Mouse (Mus musculus): ENCODE measurements around the gene Mindy3.

DNA sequence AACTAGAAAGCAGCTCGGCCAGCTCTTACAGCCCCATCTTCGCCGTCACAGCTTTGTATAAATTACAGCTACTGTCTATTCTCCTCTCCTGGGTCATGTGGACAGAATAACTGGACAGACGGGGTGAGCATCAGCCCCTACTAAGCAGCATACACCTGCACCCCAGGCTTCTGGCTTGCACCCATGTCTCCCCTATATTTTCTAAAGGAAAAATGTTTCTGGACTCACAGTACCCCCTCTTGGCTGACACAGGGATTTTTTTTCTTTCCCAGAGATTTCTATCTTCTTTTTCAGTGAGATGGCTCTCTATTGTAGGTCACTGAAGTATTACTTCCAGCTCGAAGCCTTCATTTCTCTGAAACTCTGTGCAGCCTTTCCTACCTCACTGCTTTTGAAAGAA, 122.0 kb downstream of the Mindy3 start:
- no peak for TF ChIP-seq CTCF (IDR thresholded peaks at IDR 0.05; ENCODE audit: control insufficient read depth, insufficient read depth, insufficient read length)
- no peak for TF ChIP-seq MAX (IDR thresholded peaks at IDR 0.05)
- no peak for TF ChIP-seq USF1 (IDR thresholded peaks at IDR 0.05; ENCODE audit: low read depth)
- no peak for TF ChIP-seq FOSL1 (IDR thresholded peaks at IDR 0.05; ENCODE audit: insufficient read depth, low read length, poor library complexity, severe bottlenecking)
- TF ChIP-seq MYOG (IDR thresholded peaks at IDR 0.05; ENCODE audit: control insufficient read depth, extremely low read depth, insufficient read length), result no peak
- no peak for TF ChIP-seq MYOD1 (IDR thresholded peaks at IDR 0.05; ENCODE audit: control insufficient read depth, insufficient read length, low read depth)
